Mouse (Mus musculus) macrophage (primary cell): ENCODE measurements around the gene Hps3. TPM values are rescaled to one million over a fixed set of nuclear protein-coding genes. Genes with fewer than 3 reads are reported as not detected.
"Not testable (repeated sequence)": the region's sequence is repeated elsewhere in the genome, so short reads cannot be mapped to it uniquely, and the experiment has no call there.

Source experiments
- H3K27ac ChIP-seq: fragments of 350-480 bp; formaldehyde crosslinking; 2 replicates; pipeline ENCODE4 v1.9.0; 2021
- H3K36me3 ChIP-seq: fragments of 350-480 bp; formaldehyde crosslinking; 2 replicates; pipeline ENCODE4 v1.9.0; 2021; ENCODE audit errors: inconsistent target
- H3K4me3 ChIP-seq: fragments of 350-480 bp; formaldehyde crosslinking; 2 replicates; pipeline ENCODE4 v1.9.0; 2021; ENCODE audit errors: inconsistent target
- H3K79me2 ChIP-seq: fragments of 350-480 bp; formaldehyde crosslinking; 2 replicates; pipeline ENCODE4 v1.9.0; 2021; ENCODE audit errors: inconsistent target
- WGBS: methylation state at CpG from one replicate; pipeline ENCODE4 v1.1.7; 2026; ENCODE audit warnings: inconsistent platforms; ENCODE audit not compliant: missing documents; 5-methylcytosine and 5-hydroxymethylcytosine counted together
- polyA plus RNA-seq: library from polyadenylated mRNA; stranded (reverse); fragments of 250-400 nt; gene quantifications from 3 replicates; pipeline ENCODE4 v1.2.4, GENCODE M21; 2018; ENCODE audit warnings: inconsistent platforms
- total RNA-seq, 78 experiments: library from RNA; depleted of rRNA; stranded (reverse); fragments of 250-400 nt; gene quantifications; 1 replicate in 9 of 78; 2 replicates in 24 of 78; 3 replicates in 43 of 78; 4 replicates in 2 of 78; pipeline ENCODE4 v1.2.4; 2018; ENCODE audit warnings: inconsistent platforms in 56 of 78

Gene Hps3
- total RNA-seq (2018; cell fraction: chromatin; rRNA removed), result 100 to 1,000 TPM in 20 of 26 experiments, 10 to 100 TPM in 6; 51.1 to 291 (median 164) TPM
- total RNA-seq (2018; cell fraction: cytosol; rRNA removed), result 10 to 100 TPM; 13.1 to 40.5 (median 26.5) TPM
- total RNA-seq (2018; cell fraction: nucleus; rRNA removed), result 100 to 1,000 TPM in 16 of 26 experiments, 10 to 100 TPM in 10; 35.9 to 241 (median 135) TPM
- 15.6 to 41.0 TPM (median 30.1 TPM) in 3 replicates for polyA plus RNA-seq

GRCm38 (mm10) chr3:20034719-20035404 is at the start of gene Hps3:
Hps3 (minus strand) TSS chr3:20035315.
- 1% methylated on average over 39 of the region's 47 CpGs for WGBS
- H3K36me3 ChIP-seq, result no peaks in the 10 kb centered on the region

GRCm38 (mm10) chr3:20082161-20082560 is 47.0 kb upstream of the Hps3 start:
- H3K36me3 ChIP-seq, result peaks cover 56% of the 10 kb centered on the region
- WGBS, result 98% methylated on average over 3 of the region's 3 CpGs
- H3K79me2 ChIP-seq, result no peaks in the 10 kb centered on the region
- no peak overlapping the region for H3K27ac ChIP-seq
- no peak overlapping the region for H3K4me3 ChIP-seq

More at GRCm38 (mm10) chr3:20034719-20035404, at the start of gene Hps3:
- H3K4me3 ChIP-seq, result peak within 1 kb of the TSS; percentile 63
- H3K79me2 ChIP-seq, result peaks cover 48% of the 10 kb centered on the region
- H3K27ac ChIP-seq, result peak within 1 kb of the TSS; percentile 81

- peak overlapping the region; percentile 8; the same call in 1 of the 2 replicates for H3K27ac ChIP-seq
- 80% methylated on average over 10 of the region's 11 CpGs for WGBS
- H3K79me2 ChIP-seq, result no peaks in the 10 kb centered on the region
These were observed 41.3 kb upstream of the Hps3 start for GRCm38 (mm10) chr3:20076145-20077053.

GRCm38 (mm10) chr3:20058197-20058541 is 23.1 kb upstream of the Hps3 start:
- Histone ChIP-seq H3K79me2 (peaks cover 16% of the 10 kb centered on the region), H3K36me3 (peaks cover 15% of the 10 kb centered on the region; the same call in 1 of the 2 replicates), H3K4me3 (peak overlapping the region; percentile 87), H3K27ac (no peak overlapping the region)
- 5% methylated on average over 6 of the region's 9 CpGs for WGBS

More at GRCm38 (mm10) chr3:20076145-20077053, 41.3 kb upstream of the Hps3 start:
- H3K4me3 ChIP-seq, result no peak overlapping the region
- peaks cover 45% of the 10 kb centered on the region for H3K36me3 ChIP-seq

- WGBS, result under 1% methylated on average over 51 of the region's 54 CpGs
- Histone ChIP-seq H3K27ac (peak within 1 kb of the TSS; percentile 57), H3K4me3 (peak within 1 kb of the TSS; percentile 87), H3K36me3 (peaks cover 13% of the 10 kb centered on the region; the same call in 1 of the 2 replicates), H3K79me2 (peaks cover 16% of the 10 kb centered on the region)
These were observed 22.4 kb upstream of the Hps3 start, which contains the start of gene Hltf for GRCm38 (mm10) chr3:20057306-20058196. Hltf (plus strand) TSS chr3:20057811.

- not testable (repeated sequence) for H3K4me3 ChIP-seq, H3K27ac ChIP-seq, H3K79me2 ChIP-seq, H3K36me3 ChIP-seq
- 81% methylated on average over 3 of the region's 3 CpGs for WGBS
These were observed 9.6 kb upstream of the Hps3 start for GRCm38 (mm10) chr3:20044736-20045135.

GRCm38 (mm10) chr3:20041461-20041860 is 6.3 kb upstream of the Hps3 start:
- not testable (repeated sequence) for H3K79me2 ChIP-seq, H3K36me3 ChIP-seq, H3K4me3 ChIP-seq, H3K27ac ChIP-seq
- WGBS, result 95% methylated on average over 6 of the region's 7 CpGs

GRCm38 (mm10) chr3:20036069-20036468 is 954 bp upstream of the Hps3 start:
- H3K36me3 ChIP-seq, result no peaks in the 10 kb centered on the region
- H3K27ac ChIP-seq, result no peak overlapping the region
- H3K4me3 ChIP-seq, result no peak overlapping the region
- 97% methylated on average over 4 of the region's 4 CpGs for WGBS
- peaks cover 36% of the 10 kb centered on the region for H3K79me2 ChIP-seq

- Histone ChIP-seq H3K79me2 (peaks cover 55% of the 10 kb centered on the region), H3K27ac (peak overlapping the region; percentile 81), H3K36me3 (no peaks in the 10 kb centered on the region), H3K4me3 (peak overlapping the region; percentile 63)
- 2% methylated on average over 10 of the region's 10 CpGs for WGBS
These were observed 1.1 kb downstream of the Hps3 start for GRCm38 (mm10) chr3:20033761-20034718.

GRCm38 (mm10) chr3:20030807-20031206 is 4.3 kb downstream of the Hps3 start:
- H3K79me2 ChIP-seq, result peaks cover 58% of the 10 kb centered on the region
- no peak overlapping the region for H3K4me3 ChIP-seq
- no peak overlapping the region for H3K27ac ChIP-seq
- WGBS, result 64% methylated on average over 6 of the region's 6 CpGs
- no peaks in the 10 kb centered on the region for H3K36me3 ChIP-seq

GRCm38 (mm10) chr3:20028640-20029039 is 6.5 kb downstream of the Hps3 start:
- peaks cover 19% of the 10 kb centered on the region for H3K36me3 ChIP-seq
- peak overlapping the region; percentile 98 for H3K27ac ChIP-seq
- peaks cover 70% of the 10 kb centered on the region for H3K79me2 ChIP-seq
- WGBS, result 27% methylated on average over 3 of the region's 3 CpGs
- no peak overlapping the region for H3K4me3 ChIP-seq

GRCm38 (mm10) chr3:20027788-20028187 is 7.3 kb downstream of the Hps3 start:
- peak overlapping the region; percentile 98 for H3K27ac ChIP-seq
- H3K36me3 ChIP-seq, result peaks cover 27% of the 10 kb centered on the region
- 66% methylated on average over 5 of the region's 5 CpGs for WGBS
- peaks cover 70% of the 10 kb centered on the region for H3K79me2 ChIP-seq
- no peak overlapping the region for H3K4me3 ChIP-seq
